Mouse (Mus musculus): ENCODE results near the gene Cbx4. TPM values are rescaled to one million over a fixed set of nuclear protein-coding genes. Genes with fewer than 3 reads are reported as not detected.

Gene Cbx4
- polyA plus RNA-seq, 1 experiment from 2014 or later = 9.2 TPM

GRCm38 (mm10) chr11:119077755-119078154 is 8.3 kb downstream of the Cbx4 start:
- H3K4me3 ChIP-seq (ENCODE audit: control insufficient read depth in 1 of 2, insufficient read depth in 1 of 2, low read depth in 1 of 2, low read length in 2 of 2) = no peak overlapping the region
- no peaks in the 10 kb centered on the region for H3K27me3 ChIP-seq (ENCODE audit: control insufficient read depth, insufficient read depth, low read length)
- no peak overlapping the region for H3K9ac ChIP-seq (ENCODE audit: low read length)
- no peak overlapping the region for H3K4me2 ChIP-seq (ENCODE audit: low read length)
- peaks cover 32% of the 10 kb centered on the region for H3K36me3 ChIP-seq (ENCODE audit: control insufficient read depth, insufficient read depth, low read length)
- WGBS = 80% methylated on average over 4 of the region's 4 CpGs
- H3K27ac ChIP-seq (replicated peaks in 1 of 2; ENCODE audit: control insufficient read depth in 1 of 2, insufficient read depth in 1 of 2, low read depth in 2 of 2, low read length in 2 of 2) = no peak overlapping the region
- H3K9me3 ChIP-seq (ENCODE audit: control insufficient read depth, low read length) = no peaks in the 10 kb centered on the region
- no peak for ATAC-seq (ENCODE audit: insufficient number of reproducible peaks, insufficient read depth, low FRiP score, low read depth)
- H3K4me1 ChIP-seq (ENCODE audit: control insufficient read depth in 2 of 2, insufficient read depth in 2 of 2, low read length in 2 of 2) = peaks cover 19 to 33% of the 10 kb centered on the region in 2 experiments

DNA sequence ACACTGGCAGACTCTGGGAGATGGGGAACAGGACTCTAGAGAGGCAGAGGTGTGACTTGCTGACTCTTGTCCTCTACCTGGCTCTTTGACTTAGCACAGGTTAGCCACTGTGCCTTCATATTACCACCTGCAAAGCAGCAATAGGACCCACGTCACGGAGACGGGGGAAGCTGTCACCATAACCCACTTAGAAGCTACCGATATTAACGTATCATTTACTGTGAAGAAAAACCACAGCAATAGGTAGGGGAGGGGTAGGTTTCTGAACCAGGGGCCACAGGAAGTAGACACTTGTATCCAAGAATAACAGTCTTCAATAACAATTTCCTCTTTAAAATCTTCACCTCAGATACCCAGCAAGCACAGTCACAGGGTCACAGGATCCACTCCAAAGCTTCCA is 10.2 kb downstream of the Cbx4 start:
- H3K4me2 ChIP-seq (ENCODE audit: low read length) = no peak overlapping the region
- ATAC-seq (ENCODE audit: insufficient number of reproducible peaks, insufficient read depth, low FRiP score, low read depth) = no peak
- no peak overlapping the region for H3K9ac ChIP-seq (ENCODE audit: low read length)
- H3K9me3 ChIP-seq (ENCODE audit: control insufficient read depth, low read length) = no peaks in the 10 kb centered on the region
- H3K27ac ChIP-seq (replicated peaks in 1 of 2; ENCODE audit: control insufficient read depth in 1 of 2, insufficient read depth in 1 of 2, low read depth in 2 of 2, low read length in 2 of 2) = no peak overlapping the region
- peaks cover 19 to 20% of the 10 kb centered on the region in 2 experiments for H3K4me1 ChIP-seq (ENCODE audit: control insufficient read depth in 2 of 2, insufficient read depth in 2 of 2, low read length in 2 of 2)
- H3K4me3 ChIP-seq (ENCODE audit: control insufficient read depth in 1 of 2, insufficient read depth in 1 of 2, low read depth in 1 of 2, low read length in 2 of 2) = no peak overlapping the region
- 82% methylated on average over 5 of the region's 5 CpGs for WGBS
- 0 out of 2 replicates have a peak, but pooled peaks cover 3% of the 10 kb centered on the region for H3K27me3 ChIP-seq (ENCODE audit: control insufficient read depth, insufficient read depth, low read length)
- H3K36me3 ChIP-seq (ENCODE audit: control insufficient read depth, insufficient read depth, low read length) = peaks cover 14% of the 10 kb centered on the region

DNA sequence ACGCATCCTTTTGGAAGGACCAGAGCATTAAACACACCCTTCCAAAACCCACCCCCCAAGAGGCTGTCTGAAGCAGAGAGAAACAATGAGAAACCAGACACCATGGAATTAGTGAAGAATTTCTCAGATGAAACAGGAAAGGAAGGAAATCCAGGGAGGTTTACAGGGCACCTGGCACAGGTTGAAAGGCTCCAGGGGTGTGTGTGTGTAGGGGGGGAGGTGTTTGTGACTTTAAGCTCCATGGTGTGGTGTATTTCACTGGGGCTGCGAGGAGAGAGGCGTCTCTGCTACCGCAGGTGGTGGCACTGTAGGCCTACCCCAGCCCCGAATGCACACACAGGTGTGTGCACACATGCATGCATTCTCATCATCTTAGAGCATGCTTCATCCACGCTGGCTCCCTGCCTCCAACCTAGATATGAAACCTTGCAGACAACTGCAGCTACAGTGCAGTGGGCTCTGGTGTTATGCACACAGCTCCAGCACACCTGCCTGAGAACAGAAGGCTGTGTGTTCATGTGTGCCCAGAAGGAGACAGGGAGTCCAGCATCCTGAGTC is 12.1 kb downstream of the Cbx4 start:
- H3K36me3 ChIP-seq (ENCODE audit: control insufficient read depth, insufficient read depth, low read length) = no peaks in the 10 kb centered on the region
- H3K27ac ChIP-seq (replicated peaks in 1 of 2; ENCODE audit: control insufficient read depth in 1 of 2, insufficient read depth in 1 of 2, low read depth in 2 of 2, low read length in 2 of 2) = no peak overlapping the region
- H3K4me2 ChIP-seq (ENCODE audit: low read length) = no peak overlapping the region
- WGBS = 74% methylated on average over 6 of the region's 6 CpGs
- 0 out of 2 replicates have a peak, but pooled peaks cover 3% of the 10 kb centered on the region for H3K27me3 ChIP-seq (ENCODE audit: control insufficient read depth, insufficient read depth, low read length)
- no peak for ATAC-seq (ENCODE audit: insufficient number of reproducible peaks, insufficient read depth, low FRiP score, low read depth)
- peaks cover 4% of the 10 kb centered on the region; the same call in 1 of the 2 replicates for H3K9me3 ChIP-seq (ENCODE audit: control insufficient read depth, low read length)
- peaks cover 9 to 10% of the 10 kb centered on the region in 2 experiments for H3K4me1 ChIP-seq (ENCODE audit: control insufficient read depth in 2 of 2, insufficient read depth in 2 of 2, low read length in 2 of 2)
- no peak overlapping the region for H3K4me3 ChIP-seq (ENCODE audit: control insufficient read depth in 1 of 2, insufficient read depth in 1 of 2, low read depth in 1 of 2, low read length in 2 of 2)
- H3K9ac ChIP-seq (ENCODE audit: low read length) = no peak overlapping the region

DNA sequence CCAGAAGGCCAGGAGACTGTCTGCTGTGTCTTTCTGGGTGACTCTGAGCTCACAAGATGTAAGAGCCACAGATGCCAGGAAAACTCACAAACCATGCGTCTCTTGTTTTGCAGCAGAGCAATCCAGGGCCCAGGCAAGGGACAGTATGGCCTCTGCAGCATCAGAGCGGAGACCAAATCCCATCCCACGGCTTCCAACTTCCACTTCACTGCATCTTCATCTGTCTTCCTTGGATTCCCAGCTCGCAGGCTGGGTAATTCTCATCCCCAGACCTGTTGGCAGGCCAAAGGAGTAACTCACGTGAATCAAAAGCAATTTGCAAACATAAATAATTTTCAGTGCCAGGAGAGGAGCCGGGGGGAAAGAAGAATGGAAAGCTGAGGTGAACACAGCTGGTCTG is 13.0 kb downstream of the Cbx4 start:
- peaks cover 0 to under 1% of the 10 kb centered on the region in 2 experiments; a peak in 2 of 4 replicates for H3K4me1 ChIP-seq (ENCODE audit: control insufficient read depth in 2 of 2, insufficient read depth in 2 of 2, low read length in 2 of 2)
- H3K9me3 ChIP-seq (ENCODE audit: control insufficient read depth, low read length) = peaks cover 4% of the 10 kb centered on the region; the same call in 1 of the 2 replicates
- H3K36me3 ChIP-seq (ENCODE audit: control insufficient read depth, insufficient read depth, low read length) = no peaks in the 10 kb centered on the region
- no peak overlapping the region for H3K9ac ChIP-seq (ENCODE audit: low read length)
- 71% methylated on average over 6 of the region's 6 CpGs for WGBS
- no peak overlapping the region for H3K4me2 ChIP-seq (ENCODE audit: low read length)
- H3K27me3 ChIP-seq (ENCODE audit: control insufficient read depth, insufficient read depth, low read length) = 0 out of 2 replicates have a peak, but pooled peaks cover 3% of the 10 kb centered on the region
- no peak overlapping the region for H3K4me3 ChIP-seq (ENCODE audit: control insufficient read depth in 1 of 2, insufficient read depth in 1 of 2, low read depth in 1 of 2, low read length in 2 of 2)
- no peak overlapping the region for H3K27ac ChIP-seq (replicated peaks in 1 of 2; ENCODE audit: control insufficient read depth in 1 of 2, insufficient read depth in 1 of 2, low read depth in 2 of 2, low read length in 2 of 2)
- ATAC-seq (ENCODE audit: insufficient number of reproducible peaks, insufficient read depth, low FRiP score, low read depth) = no peak

GRCm38 (mm10) chr11:119072239-119072638 is 13.8 kb downstream of the Cbx4 start:
- no peak for ATAC-seq (ENCODE audit: insufficient number of reproducible peaks, insufficient read depth, low FRiP score, low read depth)
- 0 out of 2 replicates have a peak, but pooled peaks cover 3% of the 10 kb centered on the region for H3K27me3 ChIP-seq (ENCODE audit: control insufficient read depth, insufficient read depth, low read length)
- H3K4me3 ChIP-seq (ENCODE audit: control insufficient read depth in 1 of 2, insufficient read depth in 1 of 2, low read depth in 1 of 2, low read length in 2 of 2) = no peak overlapping the region
- H3K4me1 ChIP-seq (ENCODE audit: control insufficient read depth in 2 of 2, insufficient read depth in 2 of 2, low read length in 2 of 2) = no peaks in the 10 kb centered on the region
- H3K27ac ChIP-seq (replicated peaks in 1 of 2; ENCODE audit: control insufficient read depth in 1 of 2, insufficient read depth in 1 of 2, low read depth in 2 of 2, low read length in 2 of 2) = no peak overlapping the region
- H3K9ac ChIP-seq (ENCODE audit: low read length) = no peak overlapping the region
- no peak overlapping the region for H3K4me2 ChIP-seq (ENCODE audit: low read length)
- WGBS = 80% methylated on average over 7 of the region's 7 CpGs
- H3K9me3 ChIP-seq (ENCODE audit: control insufficient read depth, low read length) = peaks cover 4% of the 10 kb centered on the region; the same call in 1 of the 2 replicates
- H3K36me3 ChIP-seq (ENCODE audit: control insufficient read depth, insufficient read depth, low read length) = no peaks in the 10 kb centered on the region

DNA sequence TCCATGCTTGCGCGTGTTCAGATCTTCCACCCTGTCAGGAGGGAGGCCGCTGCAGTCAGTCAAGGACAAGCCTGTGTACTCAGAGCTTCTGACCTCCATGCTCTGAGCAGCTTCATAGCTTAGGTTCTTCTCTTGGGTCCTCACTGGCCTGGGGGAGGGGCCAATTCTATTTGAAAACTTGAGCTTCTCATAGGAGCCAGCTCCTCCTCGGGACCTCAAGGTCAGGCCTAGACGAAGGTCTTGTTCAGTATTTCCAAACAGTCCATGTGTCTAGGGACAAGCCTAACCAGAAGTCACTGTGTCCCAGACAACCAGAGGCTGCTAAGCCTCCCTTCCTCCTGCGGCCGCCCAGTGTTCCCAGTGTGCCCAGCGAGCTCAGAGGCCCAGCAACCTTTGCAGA is 19.2 kb downstream of the Cbx4 start:
- Histone ChIP-seq H3K4me2 (ENCODE audit: low read length) (no peak overlapping the region), H3K36me3 (ENCODE audit: control insufficient read depth, insufficient read depth, low read length) (no peaks in the 10 kb centered on the region), H3K27me3 (ENCODE audit: control insufficient read depth, insufficient read depth, low read length) (peaks cover 17% of the 10 kb centered on the region), H3K9ac (ENCODE audit: low read length) (no peak overlapping the region), H3K4me3 (ENCODE audit: control insufficient read depth in 1 of 2, insufficient read depth in 1 of 2, low read depth in 1 of 2, low read length in 2 of 2) (no peak overlapping the region), H3K4me1 (ENCODE audit: control insufficient read depth in 2 of 2, insufficient read depth in 2 of 2, low read length in 2 of 2) (no peaks in the 10 kb centered on the region), H3K27ac (replicated peaks in 1 of 2; ENCODE audit: control insufficient read depth in 1 of 2, insufficient read depth in 1 of 2, low read depth in 2 of 2, low read length in 2 of 2) (no peak overlapping the region), H3K9me3 (ENCODE audit: control insufficient read depth, low read length) (peaks cover 4% of the 10 kb centered on the region; the same call in 1 of the 2 replicates)
- ATAC-seq (ENCODE audit: insufficient number of reproducible peaks, insufficient read depth, low FRiP score, low read depth) = no peak
- WGBS = 86% methylated on average over 8 of the region's 8 CpGs

- no peak for ATAC-seq (ENCODE audit: insufficient number of reproducible peaks, insufficient read depth, low FRiP score, low read depth)
- H3K27me3 ChIP-seq (ENCODE audit: control insufficient read depth, insufficient read depth, low read length) = peaks cover 78% of the 10 kb centered on the region
- H3K27ac ChIP-seq (replicated peaks in 1 of 2; ENCODE audit: control insufficient read depth in 1 of 2, insufficient read depth in 1 of 2, low read depth in 2 of 2, low read length in 2 of 2) = no peak overlapping the region
- peaks cover 20 to 29% of the 10 kb centered on the region in 2 experiments for H3K4me1 ChIP-seq (ENCODE audit: control insufficient read depth in 2 of 2, insufficient read depth in 2 of 2, low read length in 2 of 2)
- no peak overlapping the region for H3K4me3 ChIP-seq (ENCODE audit: control insufficient read depth in 1 of 2, insufficient read depth in 1 of 2, low read depth in 1 of 2, low read length in 2 of 2)
- H3K9ac ChIP-seq (ENCODE audit: low read length) = no peak overlapping the region
- H3K4me2 ChIP-seq (ENCODE audit: low read length) = no peak overlapping the region
- no peaks in the 10 kb centered on the region for H3K36me3 ChIP-seq (ENCODE audit: control insufficient read depth, insufficient read depth, low read length)
- no peaks in the 10 kb centered on the region for H3K9me3 ChIP-seq (ENCODE audit: control insufficient read depth, low read length)
- WGBS = 18% methylated on average over 3 of the region's 3 CpGs
Measured at GRCm38 (mm10) chr11:119059256-119059655, 26.8 kb downstream of the Cbx4 start.
